Mouse (Mus musculus): ENCODE results near the gene Pmfbp1.

DNA sequence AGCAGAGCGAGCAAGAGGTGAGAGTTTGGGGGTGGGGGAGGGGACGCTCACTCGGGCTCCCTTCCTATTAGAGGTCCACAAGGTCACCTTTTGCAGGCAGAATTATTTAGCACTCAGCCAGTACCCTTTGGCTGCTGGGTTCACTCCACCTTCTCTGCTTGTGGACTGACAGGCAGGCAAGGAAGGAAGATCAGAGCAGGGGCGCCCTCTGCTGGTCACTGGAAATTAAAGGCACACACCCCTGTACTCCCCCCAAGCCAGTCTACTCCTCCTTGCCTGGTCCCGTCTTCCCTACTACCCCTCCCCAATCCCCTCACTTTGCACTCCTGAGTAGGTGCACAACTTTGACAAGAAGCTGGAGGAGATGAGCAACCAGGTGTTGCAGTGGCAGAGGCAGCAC, 42.9 kb downstream of the Pmfbp1 start:
- TF ChIP-seq POLR2A (IDR thresholded peaks at IDR 0.05; ENCODE audit: borderline replicate concordance, extremely low read depth, insufficient read depth, insufficient read length, poor library complexity, severe bottlenecking): no peak
- peak; percentile 88 for TF ChIP-seq CTCF (IDR thresholded peaks at IDR 0.05; ENCODE audit: borderline replicate concordance, extremely low read depth, insufficient read depth, insufficient read length)
